Mouse (Mus musculus): Measurements from ENCODE around the gene Tnpo3.

- TF ChIP-seq CTCF (IDR thresholded peaks at IDR 0.05 in 2 of 3, conservative IDR thresholded peaks at IDR 0.05 in 1 of 3; ENCODE audit: control insufficient read depth in 1 of 3, insufficient read depth in 1 of 3, low read depth in 2 of 3, low read length in 3 of 3, poor library complexity in 1 of 3, severe bottlenecking in 1 of 3) = no peak
- no peak for TF ChIP-seq ZC3H11A (IDR thresholded peaks at IDR 0.05; ENCODE audit: low read depth, low read length)
- no peak for TF ChIP-seq GATA1 (IDR thresholded peaks at IDR 0.05; ENCODE audit: low read depth, low read length)
- TF ChIP-seq POLR2A (IDR thresholded peaks at IDR 0.05; ENCODE audit: control insufficient read depth in 1 of 2, insufficient read depth in 1 of 2, low read depth in 1 of 2, low read length in 2 of 2, poor library complexity in 1 of 2) = no peak
- TF ChIP-seq POLR2AphosphoS2 (IDR thresholded peaks at IDR 0.05; ENCODE audit: low read length) = no peak
- TF ChIP-seq ETS1 (IDR thresholded peaks at IDR 0.05; ENCODE audit: low read depth, low read length) = no peak
- no peak for TF ChIP-seq EP300 (IDR thresholded peaks at IDR 0.05; ENCODE audit: low read depth in 1 of 2, low read length in 2 of 2)
- TF ChIP-seq ELF1 (IDR thresholded peaks at IDR 0.05; ENCODE audit: low read depth, low read length) = no peak
- no peak for TF ChIP-seq HCFC1 (IDR thresholded peaks at IDR 0.05; ENCODE audit: low read depth, low read length)
- no peak for TF ChIP-seq USF1 (IDR thresholded peaks at IDR 0.05; ENCODE audit: low read depth, low read length)
- TF ChIP-seq MAX (IDR thresholded peaks at IDR 0.05; ENCODE audit: low read length) = no peak
- no peak for TF ChIP-seq JUND (IDR thresholded peaks at IDR 0.05; ENCODE audit: low read depth, low read length)
- TF ChIP-seq RAD21 (IDR thresholded peaks at IDR 0.05; ENCODE audit: low read depth, low read length) = no peak
- no peak for TF ChIP-seq ZMIZ1 (IDR thresholded peaks at IDR 0.05; ENCODE audit: low read depth, low read length)
Measured at GRCm38 (mm10) chr6:29627756-29628155, 18.1 kb upstream of the Tnpo3 start.

Measured in MEL (cell line).